Mouse (Mus musculus): Measurements from ENCODE around the gene Sulf2. TPM values are rescaled to one million over a fixed set of nuclear protein-coding genes. Genes with fewer than 3 reads are reported as not detected.

Gene Sulf2
- polyA plus RNA-seq, 1 experiment from 2014 or later = 94.7 TPM

DNA sequence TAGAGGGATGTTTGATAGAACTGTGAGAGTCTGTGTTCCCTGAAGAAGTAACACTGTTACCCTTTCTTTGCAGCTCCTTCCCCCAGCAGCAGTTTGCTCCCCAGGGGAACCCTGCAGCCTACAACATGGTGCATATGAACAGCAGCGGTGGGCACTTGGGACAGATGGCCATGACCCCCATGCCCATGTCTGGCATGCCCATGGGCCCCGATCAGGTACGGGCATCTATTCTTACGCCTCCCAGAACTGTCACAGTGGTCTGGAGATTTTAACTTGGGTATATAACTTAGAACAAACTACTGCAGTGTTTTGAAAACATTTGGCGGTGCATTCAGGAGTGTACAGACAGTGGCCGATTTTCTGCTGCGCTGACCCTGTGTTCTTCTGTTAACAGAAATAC, 85.7 kb downstream of the Sulf2 start:
- no peak overlapping the region for H3K27ac ChIP-seq
- 85% methylated on average over 7 of the region's 7 CpGs for WGBS
- no peaks in the 10 kb centered on the region for H3K9me3 ChIP-seq
- H3K4me3 ChIP-seq = no peak overlapping the region
- no peak for DNase-seq (ENCODE audit: low spot score)
- H3K27me3 ChIP-seq (ENCODE audit: insufficient read depth, poor library complexity, severe bottlenecking) = no peaks in the 10 kb centered on the region
- H3K36me3 ChIP-seq = peaks cover 84% of the 10 kb centered on the region
- H3K4me1 ChIP-seq = peaks cover 27% of the 10 kb centered on the region

- Histone ChIP-seq H3K9me3 (no peaks in the 10 kb centered on the region), H3K27me3 (ENCODE audit: insufficient read depth, poor library complexity, severe bottlenecking) (no peaks in the 10 kb centered on the region), H3K4me1 (peaks cover 21% of the 10 kb centered on the region), H3K36me3 (peaks cover 81% of the 10 kb centered on the region), H3K4me3 (no peak overlapping the region), H3K27ac (no peak overlapping the region)
- 81% methylated on average over 5 of the region's 5 CpGs for WGBS
- no peak for DNase-seq (ENCODE audit: low spot score)
Observed at GRCm38 (mm10) chr2:166069164-166069563, 86.3 kb downstream of the Sulf2 start.

- 89% methylated on average over 9 of the region's 9 CpGs for WGBS
- Histone ChIP-seq H3K4me1 (peaks cover 17% of the 10 kb centered on the region; the same call in 1 of the 2 replicates), H3K27ac (no peak overlapping the region), H3K4me3 (no peak overlapping the region), H3K9me3 (no peaks in the 10 kb centered on the region), H3K27me3 (ENCODE audit: insufficient read depth, poor library complexity, severe bottlenecking) (no peaks in the 10 kb centered on the region), H3K36me3 (peaks cover 81% of the 10 kb centered on the region)
- no peak for DNase-seq (ENCODE audit: low spot score)
Observed at GRCm38 (mm10) chr2:166068261-166068660, 87.2 kb downstream of the Sulf2 start.

- WGBS = 85% methylated on average over 4 of the region's 4 CpGs
- no peak for DNase-seq (ENCODE audit: low spot score)
- Histone ChIP-seq H3K36me3 (peaks cover 80% of the 10 kb centered on the region), H3K4me1 (peaks cover 13% of the 10 kb centered on the region; the same call in 1 of the 2 replicates), H3K27ac (no peak overlapping the region), H3K9me3 (no peaks in the 10 kb centered on the region), H3K4me3 (no peak overlapping the region), H3K27me3 (ENCODE audit: insufficient read depth, poor library complexity, severe bottlenecking) (no peaks in the 10 kb centered on the region)
Observed at GRCm38 (mm10) chr2:166066434-166066833, 89.0 kb downstream of the Sulf2 start.

- WGBS = 90% methylated on average over 8 of the region's 8 CpGs
- H3K27ac ChIP-seq = no peak overlapping the region
- no peak overlapping the region for H3K4me3 ChIP-seq
- H3K27me3 ChIP-seq (ENCODE audit: insufficient read depth, poor library complexity, severe bottlenecking) = no peaks in the 10 kb centered on the region
- no peak for DNase-seq (ENCODE audit: low spot score)
- H3K4me1 ChIP-seq = 0 out of 2 replicates have a peak, but pooled peaks cover 6% of the 10 kb centered on the region
- H3K36me3 ChIP-seq = peaks cover 82% of the 10 kb centered on the region
- no peaks in the 10 kb centered on the region for H3K9me3 ChIP-seq
Observed at GRCm38 (mm10) chr2:166062431-166062830, 93.0 kb downstream of the Sulf2 start.

GRCm38 (mm10) chr2:166062008-166062407, 93.5 kb downstream of the Sulf2 start:
- Histone ChIP-seq H3K27ac (no peak overlapping the region), H3K27me3 (ENCODE audit: insufficient read depth, poor library complexity, severe bottlenecking) (no peaks in the 10 kb centered on the region), H3K36me3 (peaks cover 80% of the 10 kb centered on the region), H3K4me1 (0 out of 2 replicates have a peak, but pooled peaks cover 2% of the 10 kb centered on the region), H3K9me3 (no peaks in the 10 kb centered on the region), H3K4me3 (no peak overlapping the region)
- DNase-seq (ENCODE audit: low spot score) = no peak
- 82% methylated on average over 1 of the region's 1 CpGs for WGBS

DNA sequence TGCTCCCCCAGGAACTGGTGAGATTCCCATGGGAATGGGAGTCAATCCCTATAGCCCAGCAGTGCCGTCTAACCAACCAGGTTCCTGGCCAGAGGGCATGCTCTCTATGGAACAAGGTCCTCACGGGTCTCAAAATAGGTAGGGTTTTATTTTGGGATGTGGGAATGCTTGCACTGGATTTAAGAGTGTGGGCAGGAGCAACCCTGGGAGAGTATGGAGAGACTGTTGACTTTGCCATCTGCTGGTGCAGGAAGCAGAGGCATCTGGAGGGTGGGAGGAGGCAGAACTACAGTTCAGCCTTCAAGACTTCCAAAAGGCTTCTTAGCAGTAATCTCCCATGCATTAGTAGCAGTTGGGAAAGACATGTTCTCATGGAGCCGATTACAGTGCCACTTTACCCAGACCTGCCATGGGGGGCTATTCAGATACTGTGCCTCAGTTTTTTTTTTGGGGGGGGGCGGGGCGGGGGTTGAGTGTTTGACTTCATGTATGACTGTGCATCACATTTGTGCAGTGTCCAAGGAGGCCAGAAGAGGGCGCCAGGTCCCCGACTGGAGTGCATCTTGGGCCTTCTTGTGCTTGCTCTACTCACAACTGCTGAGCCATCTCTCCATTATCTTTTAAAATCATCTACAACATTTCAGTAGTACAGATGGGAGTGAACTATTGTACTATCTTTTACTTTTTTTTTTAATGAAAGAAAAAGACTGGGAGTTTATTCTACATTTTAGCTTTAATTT, 95.6 kb downstream of the Sulf2 start:
- 81% methylated on average over 7 of the region's 7 CpGs for WGBS
- H3K36me3 ChIP-seq = peaks cover 85% of the 10 kb centered on the region
- H3K27ac ChIP-seq = no peak overlapping the region
- no peaks in the 10 kb centered on the region for H3K4me1 ChIP-seq
- H3K27me3 ChIP-seq (ENCODE audit: insufficient read depth, poor library complexity, severe bottlenecking) = no peaks in the 10 kb centered on the region
- DNase-seq (ENCODE audit: low spot score) = no peak
- no peak overlapping the region for H3K4me3 ChIP-seq
- no peaks in the 10 kb centered on the region for H3K9me3 ChIP-seq

DNA sequence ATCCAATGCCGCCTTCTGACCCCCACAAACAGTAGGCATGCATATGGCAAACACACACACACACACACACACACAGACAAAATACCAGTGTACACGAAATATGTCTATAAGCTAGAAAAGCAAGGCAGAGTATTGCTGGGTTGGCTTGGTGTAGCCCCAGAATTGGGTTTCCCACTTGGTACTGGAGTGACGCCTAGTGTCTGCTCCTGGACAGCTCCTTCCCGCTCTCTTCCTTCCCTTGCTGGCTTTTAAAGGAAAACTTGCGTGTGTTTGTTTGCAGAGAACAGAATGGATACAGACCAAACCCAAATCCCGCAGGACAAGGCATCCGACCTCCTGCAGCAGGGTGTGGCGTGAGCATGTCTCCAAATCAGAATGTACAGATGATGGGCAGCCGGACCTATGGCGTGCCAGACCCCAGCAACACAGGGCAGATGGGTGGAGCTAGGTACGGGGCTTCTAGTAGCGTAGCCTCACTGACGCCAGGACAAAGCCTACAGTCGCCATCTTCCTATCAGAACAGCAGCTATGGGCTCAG, 101.4 kb downstream of the Sulf2 start:
- H3K27me3 ChIP-seq (ENCODE audit: insufficient read depth, poor library complexity, severe bottlenecking) = no peaks in the 10 kb centered on the region
- peaks cover 90% of the 10 kb centered on the region for H3K36me3 ChIP-seq
- H3K9me3 ChIP-seq = no peaks in the 10 kb centered on the region
- 90% methylated on average over 14 of the region's 14 CpGs for WGBS
- no peak overlapping the region for H3K4me3 ChIP-seq
- no peak for DNase-seq (ENCODE audit: low spot score)
- 0 out of 2 replicates have a peak, but pooled peaks cover under 1% of the 10 kb centered on the region for H3K4me1 ChIP-seq
- no peak overlapping the region for H3K27ac ChIP-seq

DNA sequence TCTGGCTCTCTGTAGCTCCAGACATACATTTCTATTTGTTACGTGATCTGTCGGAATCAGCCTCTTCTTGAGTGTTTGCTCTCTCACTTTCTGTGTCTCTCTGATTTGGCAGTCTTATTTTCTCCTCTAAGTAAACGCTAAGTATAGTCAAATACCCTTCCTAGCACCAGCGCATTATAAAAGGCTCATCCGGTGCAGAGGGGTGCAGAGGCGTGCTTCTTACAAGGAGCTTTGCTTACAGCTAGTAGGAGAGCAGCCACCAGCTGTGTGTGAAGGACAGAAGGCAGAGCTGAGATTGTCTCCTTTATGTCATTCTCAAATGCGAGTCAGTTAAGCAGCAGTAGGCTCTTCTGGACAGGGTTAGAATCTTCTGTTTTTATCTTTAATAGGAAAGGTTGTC, 103.5 kb downstream of the Sulf2 start:
- Histone ChIP-seq H3K4me1 (0 out of 2 replicates have a peak, but pooled peaks cover 5% of the 10 kb centered on the region), H3K36me3 (peaks cover 87% of the 10 kb centered on the region), H3K27ac (no peak overlapping the region), H3K4me3 (no peak overlapping the region), H3K27me3 (ENCODE audit: insufficient read depth, poor library complexity, severe bottlenecking) (no peaks in the 10 kb centered on the region), H3K9me3 (no peaks in the 10 kb centered on the region)
- no peak for DNase-seq (ENCODE audit: low spot score)
- WGBS = 93% methylated on average over 7 of the region's 7 CpGs

DNA sequence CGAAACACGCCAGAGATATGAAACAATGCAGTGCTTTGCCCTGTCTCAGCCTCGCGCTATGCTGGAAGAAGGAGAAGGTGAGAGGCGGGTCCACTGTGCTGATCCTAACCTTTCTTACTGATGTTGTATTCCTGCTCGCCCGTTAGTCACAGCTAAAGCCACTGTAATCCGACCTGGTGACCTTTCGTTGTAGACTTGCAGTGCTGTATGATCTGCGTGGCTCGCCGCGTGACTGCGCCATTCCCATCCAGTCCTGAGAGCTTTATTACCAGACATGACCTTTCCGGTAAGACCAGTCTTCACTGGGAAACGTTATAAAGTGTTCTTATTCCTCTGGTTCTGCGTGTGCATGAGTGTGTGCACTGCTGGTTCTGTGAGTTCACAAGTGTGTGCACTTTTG, 104.0 kb downstream of the Sulf2 start:
- Histone ChIP-seq H3K27me3 (ENCODE audit: insufficient read depth, poor library complexity, severe bottlenecking) (no peaks in the 10 kb centered on the region), H3K27ac (no peak overlapping the region), H3K36me3 (peaks cover 83% of the 10 kb centered on the region), H3K4me1 (0 out of 2 replicates have a peak, but pooled peaks cover 5% of the 10 kb centered on the region), H3K9me3 (no peaks in the 10 kb centered on the region), H3K4me3 (no peak overlapping the region)
- WGBS = 92% methylated on average over 17 of the region's 17 CpGs
- DNase-seq (ENCODE audit: low spot score) = no peak

GRCm38 (mm10) chr2:166048852-166049251, 106.6 kb downstream of the Sulf2 start:
- H3K27me3 ChIP-seq (ENCODE audit: insufficient read depth, poor library complexity, severe bottlenecking) = no peaks in the 10 kb centered on the region
- peak overlapping the region; percentile 29; the same call in 1 of the 2 replicates for H3K27ac ChIP-seq
- peaks cover 24% of the 10 kb centered on the region for H3K4me1 ChIP-seq
- peaks cover 57% of the 10 kb centered on the region for H3K36me3 ChIP-seq
- DNase-seq (ENCODE audit: low spot score) = no peak
- no peak overlapping the region for H3K4me3 ChIP-seq
- no peaks in the 10 kb centered on the region for H3K9me3 ChIP-seq
- 80% methylated on average over 7 of the region's 7 CpGs for WGBS

DNA sequence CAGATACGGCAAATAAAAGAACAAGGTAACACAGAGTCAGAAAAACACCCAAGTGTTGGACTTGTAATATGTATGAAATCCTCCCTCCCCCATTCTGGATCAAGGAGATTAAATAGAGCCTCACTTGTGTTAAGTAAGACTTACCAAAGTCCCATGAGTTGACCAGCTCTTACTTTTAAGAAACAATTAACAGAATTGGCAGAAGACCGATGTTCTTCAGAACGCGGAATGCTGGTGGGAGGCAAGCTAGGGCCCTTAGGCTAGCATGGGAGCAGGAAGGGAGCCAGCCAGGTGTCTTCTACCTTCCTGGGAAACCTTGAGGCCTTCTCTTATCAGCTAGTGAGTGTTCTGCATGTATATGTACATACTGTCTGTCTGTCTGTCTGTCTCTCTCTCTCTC, 107.5 kb downstream of the Sulf2 start:
- no peak for DNase-seq (ENCODE audit: low spot score)
- Histone ChIP-seq H3K27ac (no peak overlapping the region), H3K9me3 (no peaks in the 10 kb centered on the region), H3K4me1 (peaks cover 30% of the 10 kb centered on the region), H3K27me3 (ENCODE audit: insufficient read depth, poor library complexity, severe bottlenecking) (no peaks in the 10 kb centered on the region), H3K36me3 (peaks cover 48% of the 10 kb centered on the region), H3K4me3 (no peak overlapping the region)
- 95% methylated on average over 4 of the region's 4 CpGs for WGBS
